Mouse (Mus musculus): ENCODE data around the gene Stat2.

DNA sequence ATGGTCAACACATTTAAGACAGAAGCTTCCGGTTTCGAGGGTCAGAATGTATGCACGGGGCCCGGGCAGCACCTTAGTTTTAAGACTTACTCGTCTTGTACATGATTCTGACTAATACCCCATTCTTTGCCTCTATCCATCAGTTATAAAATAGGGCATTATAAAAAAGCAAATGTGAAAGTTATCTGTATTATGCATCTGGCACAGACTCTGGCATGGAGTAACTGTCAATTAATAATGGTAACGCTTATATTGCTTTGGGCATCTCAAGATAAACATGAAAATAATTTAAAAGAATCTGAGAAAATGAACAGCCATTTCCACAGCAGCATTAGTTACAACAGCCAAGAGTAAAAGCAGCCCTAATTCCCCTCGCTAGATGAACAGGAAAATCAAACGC is 42.4 kb upstream of the Stat2 start:
- TF ChIP-seq CTCF (IDR thresholded peaks at IDR 0.05; ENCODE audit: low read depth, low read length): no peak
- TF ChIP-seq EP300 (IDR thresholded peaks at IDR 0.05; ENCODE audit: insufficient read depth, low read depth, low read length): no peak
